Mouse (Mus musculus) heart, adult 18-20 months (tissue): Measurements from ENCODE around the gene Zscan4c. TPM values are rescaled to one million over a fixed set of nuclear protein-coding genes. Genes with fewer than 3 reads are reported as not detected.
"Not testable (repeated sequence)": the region's sequence is repeated elsewhere in the genome, so short reads cannot be mapped to it uniquely, and the experiment has no call there.

Experiments
- DNase-seq, 2 experiments: peaks; one replicate each; pipeline ENCODE4 v3.0.0; 2021 to 2022; ENCODE audit warnings: mixed read lengths in 1 of 2
- long read RNA-seq, 2 experiments: library from polyadenylated mRNA; stranded (forward); transcript quantifications; one replicate each; pipeline ENCODE4 v2.0.0; 2021
- microRNA-seq, 2 experiments: library from miRNA; unstranded; fragments of <30 nt; microRNA quantifications; one replicate each; pipeline ENCODE4 v1.2.0; 2022
- total RNA-seq, 2 experiments: library from RNA; stranded (reverse); gene quantifications; 2 replicates each; pipeline ENCODE4 v1.2.3; 2021

Zscan4c gene
- not detected for total RNA-seq
- long read RNA-seq, experiment 1, result 0 reads
- long read RNA-seq, experiment 2, result 0 reads

DNA sequence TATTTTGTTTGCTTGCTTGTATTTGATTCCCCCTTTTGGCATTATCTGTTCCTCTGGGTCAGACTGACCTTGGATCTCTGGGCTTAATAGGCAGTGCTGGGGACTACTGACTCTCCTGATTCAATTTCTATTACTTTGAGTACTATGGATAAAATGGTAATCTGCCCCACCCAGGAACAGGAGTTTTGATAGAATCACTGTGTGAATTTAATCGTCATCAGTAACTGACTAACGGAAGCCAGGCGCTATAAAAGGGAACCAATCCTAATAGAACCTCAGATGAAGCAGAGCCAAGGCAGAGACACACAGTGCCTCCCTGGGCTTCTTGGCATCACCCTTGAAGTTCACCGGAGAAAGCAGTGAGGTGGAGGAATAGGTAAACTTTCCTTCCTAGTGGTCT is at the start of gene Zscan4c:
TSS of gene Zscan4c (plus strand) at position 301 of the 400 bp plus-strand sequence.
- DNase-seq, result not testable (repeated sequence)

Small RNA genes lying within 50 kb of the gene (microRNA-seq; reads per million reads assigned to microRNA genes)
- 0 reads per million in 2 experiments for gene Mir297-1

Other genes starting within 250 kb of the Zscan4c start
- not detected for gene Zscan4b, start 100.7 kb upstream of the Zscan4c start, total RNA-seq
- not detected for gene Zscan4-ps1, start 63.9 kb downstream of the Zscan4c start, total RNA-seq
- gene Zscan4d, start 160.4 kb downstream of the Zscan4c start, total RNA-seq, result not detected